Mouse (Mus musculus): ENCODE measurements around the gene Rapgef4. TPM values are rescaled to one million over a fixed set of nuclear protein-coding genes. Genes with fewer than 3 reads are reported as not detected.
A peak's percentile ranks its signal among the peaks of the same experiment; 100 is the strongest.

Gene Rapgef4
- polyA plus RNA-seq, 1 experiment from 2014 or later, result 3.6 TPM

DNA sequence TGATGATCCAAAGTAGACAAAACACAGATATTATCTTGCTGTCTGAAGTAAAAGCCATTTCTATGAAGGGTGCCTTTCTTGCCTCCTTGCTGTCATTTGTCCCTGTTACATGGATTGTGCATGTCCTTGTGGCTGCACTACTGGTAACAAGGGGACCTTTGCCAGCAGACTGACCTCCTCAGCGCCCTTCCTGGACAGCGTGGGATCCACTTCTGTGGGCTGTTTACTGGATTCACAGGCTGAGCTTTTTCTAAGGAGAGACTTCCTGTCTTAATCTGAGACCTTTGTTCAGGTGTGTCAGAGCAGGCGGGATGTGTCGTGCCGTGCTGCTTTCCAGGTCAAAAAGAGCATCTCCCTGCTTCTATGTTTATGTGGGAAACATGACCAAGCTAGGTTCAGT, 132.7 kb downstream of the Rapgef4 start:
- no peak overlapping the region for H3K4me2 ChIP-seq (replicated peaks; ENCODE audit: low read depth)
- DNase-seq (ENCODE audit: low spot score) (no peak), ATAC-seq (ENCODE audit: low FRiP score, low TSS enrichment) (no peak)
- no peaks in the 10 kb centered on the region for H3K36me3 ChIP-seq (ENCODE audit: control insufficient read depth, insufficient read depth, low read length)
- H3K4me3 ChIP-seq (ENCODE audit: low read depth, low read length), result no peak overlapping the region
- peak overlapping the region; percentile 53 for H3K27ac ChIP-seq (replicated peaks)
- H3K9me3 ChIP-seq (ENCODE audit: control insufficient read depth, low read length), result no peaks in the 10 kb centered on the region
- no peak overlapping the region for H3K9ac ChIP-seq (ENCODE audit: low read length)
- WGBS, result 53% methylated on average over 5 of the region's 5 CpGs
- no peaks in the 10 kb centered on the region for H3K4me1 ChIP-seq (replicated peaks; ENCODE audit: control insufficient read depth, insufficient read depth)
- TF ChIP-seq CTCF (IDR thresholded peaks at IDR 0.05; ENCODE audit: low read depth), result no peak
- TF ChIP-seq EP300 (optimal IDR thresholded peaks at IDR 0.05), result no peak
- H3K27me3 ChIP-seq (ENCODE audit: control insufficient read depth, insufficient read depth, low read length), result no peaks in the 10 kb centered on the region

DNA sequence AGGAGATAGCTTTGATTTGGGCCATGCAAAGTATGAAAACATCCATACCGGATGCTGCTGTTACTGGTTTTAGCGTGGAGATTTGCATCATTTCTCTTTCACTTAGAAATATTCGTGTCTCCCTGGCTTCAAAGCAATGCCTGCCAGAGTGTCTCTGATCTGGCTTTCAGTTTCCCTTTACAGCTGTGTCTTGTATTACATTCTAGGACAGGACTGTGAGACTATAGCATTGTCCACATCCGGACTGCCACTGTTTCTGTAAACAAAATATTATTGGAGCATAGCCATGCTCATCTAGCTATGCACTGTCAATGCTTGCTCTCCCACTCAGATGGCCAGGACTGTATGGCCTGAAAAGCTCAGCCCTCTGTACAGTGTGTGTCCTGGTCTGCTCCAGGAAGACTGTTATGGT, 133.1 kb downstream of the Rapgef4 start:
- ATAC-seq (ENCODE audit: low FRiP score, low TSS enrichment) (no peak; the same call in 1 of the 2 replicates), DNase-seq (ENCODE audit: low spot score) (no peak)
- Histone ChIP-seq H3K4me3 (ENCODE audit: low read depth, low read length) (no peak overlapping the region), H3K27me3 (ENCODE audit: control insufficient read depth, insufficient read depth, low read length) (no peaks in the 10 kb centered on the region), H3K9ac (ENCODE audit: low read length) (no peak overlapping the region), H3K36me3 (ENCODE audit: control insufficient read depth, insufficient read depth, low read length) (no peaks in the 10 kb centered on the region), H3K4me2 (replicated peaks; ENCODE audit: low read depth) (no peak overlapping the region), H3K9me3 (ENCODE audit: control insufficient read depth, low read length) (no peaks in the 10 kb centered on the region), H3K4me1 (replicated peaks; ENCODE audit: control insufficient read depth, insufficient read depth) (no peaks in the 10 kb centered on the region), H3K27ac (replicated peaks) (peak overlapping the region; percentile 53)
- TF ChIP-seq CTCF (IDR thresholded peaks at IDR 0.05; ENCODE audit: low read depth) (no peak), EP300 (optimal IDR thresholded peaks at IDR 0.05) (no peak)
- 49% methylated on average over 4 of the region's 4 CpGs for WGBS

DNA sequence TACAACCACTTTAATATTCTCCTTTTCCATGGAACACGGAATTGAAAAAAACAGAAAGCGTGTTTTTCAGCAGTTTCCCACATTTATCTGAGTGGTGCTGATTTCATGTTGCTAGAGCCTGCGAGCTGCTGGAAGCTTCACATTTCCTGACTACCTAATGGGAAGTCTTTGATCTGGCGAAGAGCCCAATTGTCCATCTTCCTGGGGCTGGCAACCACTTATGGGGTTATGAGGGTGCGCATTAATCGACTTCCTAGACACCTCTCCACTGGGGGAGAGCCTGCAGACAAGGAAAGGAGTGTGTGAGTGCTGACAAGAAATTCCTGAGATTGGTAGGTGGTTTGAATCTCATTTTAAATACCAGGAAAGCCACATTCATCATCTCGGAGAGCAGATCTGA, 135.1 kb downstream of the Rapgef4 start:
- Histone ChIP-seq H3K4me1 (replicated peaks; ENCODE audit: control insufficient read depth, insufficient read depth) (no peaks in the 10 kb centered on the region), H3K4me2 (replicated peaks; ENCODE audit: low read depth) (no peak overlapping the region), H3K9ac (ENCODE audit: low read length) (no peak overlapping the region), H3K27ac (replicated peaks) (no peak overlapping the region), H3K36me3 (ENCODE audit: control insufficient read depth, insufficient read depth, low read length) (no peaks in the 10 kb centered on the region), H3K9me3 (ENCODE audit: control insufficient read depth, low read length) (no peaks in the 10 kb centered on the region), H3K4me3 (ENCODE audit: low read depth, low read length) (no peak overlapping the region), H3K27me3 (ENCODE audit: control insufficient read depth, insufficient read depth, low read length) (no peaks in the 10 kb centered on the region)
- ATAC-seq (ENCODE audit: low FRiP score, low TSS enrichment) (no peak), DNase-seq (ENCODE audit: low spot score) (no peak)
- TF ChIP-seq EP300 (optimal IDR thresholded peaks at IDR 0.05), result no peak
- TF ChIP-seq CTCF (IDR thresholded peaks at IDR 0.05; ENCODE audit: low read depth), result no peak
- WGBS, result 60% methylated on average over 7 of the region's 7 CpGs

DNA sequence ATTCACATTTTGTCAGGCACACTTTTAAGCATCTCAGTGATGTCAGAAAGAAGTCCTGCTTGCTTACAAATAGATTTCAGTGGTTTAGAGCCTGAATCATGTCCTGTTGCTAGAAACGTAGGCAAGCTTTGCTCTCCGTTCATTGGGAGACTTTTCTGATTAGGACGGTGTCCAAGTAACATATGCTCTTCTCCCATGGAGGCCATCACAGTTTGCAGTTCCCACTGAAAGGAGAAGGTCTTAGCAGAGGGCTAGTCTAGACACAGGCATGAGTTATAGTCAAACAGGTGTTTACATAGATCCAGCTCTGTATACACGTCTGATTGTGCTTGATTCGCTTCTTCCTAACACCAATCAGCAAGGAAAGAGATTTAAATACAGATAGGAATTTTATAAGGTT, 135.7 kb downstream of the Rapgef4 start:
- H3K27me3 ChIP-seq (ENCODE audit: control insufficient read depth, insufficient read depth, low read length), result no peaks in the 10 kb centered on the region
- H3K4me1 ChIP-seq (replicated peaks; ENCODE audit: control insufficient read depth, insufficient read depth), result no peaks in the 10 kb centered on the region
- WGBS, result 40% methylated on average over 5 of the region's 5 CpGs
- no peaks in the 10 kb centered on the region for H3K36me3 ChIP-seq (ENCODE audit: control insufficient read depth, insufficient read depth, low read length)
- H3K4me2 ChIP-seq (replicated peaks; ENCODE audit: low read depth), result no peak overlapping the region
- no peak for DNase-seq (ENCODE audit: low spot score)
- ATAC-seq (ENCODE audit: low FRiP score, low TSS enrichment), result no peak
- no peaks in the 10 kb centered on the region for H3K9me3 ChIP-seq (ENCODE audit: control insufficient read depth, low read length)
- H3K27ac ChIP-seq (replicated peaks), result no peak overlapping the region
- TF ChIP-seq EP300 (optimal IDR thresholded peaks at IDR 0.05), result no peak
- no peak for TF ChIP-seq CTCF (IDR thresholded peaks at IDR 0.05; ENCODE audit: low read depth)
- H3K9ac ChIP-seq (ENCODE audit: low read length), result no peak overlapping the region
- H3K4me3 ChIP-seq (ENCODE audit: low read depth, low read length), result no peak overlapping the region

DNA sequence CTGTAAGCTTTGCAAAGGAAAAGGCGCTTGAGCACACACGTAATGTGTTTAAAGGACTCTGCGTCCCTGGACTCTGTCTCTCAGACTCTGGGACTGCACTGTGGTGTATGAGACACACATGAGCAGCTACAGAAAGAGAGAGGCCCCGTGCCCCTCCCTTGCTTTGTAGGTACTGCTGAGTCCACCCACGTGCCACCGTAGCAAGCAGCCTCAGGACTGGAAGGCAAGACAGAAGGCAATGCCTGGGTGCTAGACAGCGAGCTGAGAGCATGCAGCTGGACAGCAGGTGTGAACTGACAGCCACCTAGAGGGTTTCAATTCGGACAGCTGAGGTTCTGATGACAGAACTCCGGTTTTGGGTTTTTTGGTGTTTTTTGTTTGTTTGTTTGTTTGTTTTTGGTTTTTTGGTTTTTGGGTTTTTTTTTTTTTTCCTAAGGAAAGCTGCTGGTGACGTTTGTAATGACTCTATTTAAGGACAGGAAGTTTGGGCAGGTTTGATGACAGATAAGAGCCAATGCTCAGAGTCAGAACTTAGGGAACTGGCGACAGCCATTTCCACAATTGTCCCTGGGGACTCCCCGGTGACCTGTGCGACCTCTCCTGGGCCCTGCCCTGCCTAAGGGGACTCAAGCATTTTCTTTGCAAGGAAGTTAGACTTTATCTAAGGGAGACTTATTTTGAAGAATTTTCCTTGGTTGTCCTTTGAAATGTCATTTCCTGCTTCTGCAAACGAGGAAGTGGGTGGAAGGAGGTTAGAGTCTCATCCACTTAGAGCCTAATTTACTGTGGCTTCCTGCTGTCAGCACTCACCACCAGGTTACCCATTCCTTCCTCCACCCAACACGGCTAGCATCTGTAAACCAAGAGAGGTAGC, 136.3 kb downstream of the Rapgef4 start:
- Histone ChIP-seq H3K4me3 (ENCODE audit: low read depth, low read length) (no peak overlapping the region), H3K9ac (ENCODE audit: low read length) (no peak overlapping the region), H3K27me3 (ENCODE audit: control insufficient read depth, insufficient read depth, low read length) (no peaks in the 10 kb centered on the region), H3K4me2 (replicated peaks; ENCODE audit: low read depth) (no peak overlapping the region), H3K36me3 (ENCODE audit: control insufficient read depth, insufficient read depth, low read length) (no peaks in the 10 kb centered on the region), H3K27ac (replicated peaks) (no peak overlapping the region), H3K9me3 (ENCODE audit: control insufficient read depth, low read length) (no peaks in the 10 kb centered on the region), H3K4me1 (replicated peaks; ENCODE audit: control insufficient read depth, insufficient read depth) (no peaks in the 10 kb centered on the region)
- TF ChIP-seq EP300 (optimal IDR thresholded peaks at IDR 0.05) (no peak), CTCF (IDR thresholded peaks at IDR 0.05; ENCODE audit: low read depth) (no peak)
- DNase-seq (ENCODE audit: low spot score) (no peak), ATAC-seq (ENCODE audit: low FRiP score, low TSS enrichment) (no peak)
- WGBS, result 48% methylated on average over 15 of the region's 15 CpGs

DNA sequence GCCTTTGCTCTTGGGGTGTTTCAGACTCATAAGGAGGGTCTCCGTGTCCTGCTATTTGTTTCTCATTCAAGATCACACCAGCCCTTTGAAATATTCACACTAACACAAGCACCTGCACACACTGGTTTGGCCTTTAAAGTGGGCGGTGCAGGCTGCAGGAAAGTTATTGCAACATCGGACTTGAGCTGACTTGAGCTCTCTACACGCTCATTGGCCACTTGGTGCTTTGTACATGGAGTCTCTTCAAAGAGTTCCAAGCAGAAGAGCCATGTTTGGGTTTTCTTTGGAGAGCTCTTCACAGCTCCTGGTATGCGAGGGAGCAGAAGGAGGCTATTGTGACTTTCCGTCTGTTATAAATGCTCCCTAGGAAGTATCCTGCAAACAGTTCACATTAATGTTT, 139.2 kb downstream of the Rapgef4 start:
- Histone ChIP-seq H3K4me1 (replicated peaks; ENCODE audit: control insufficient read depth, insufficient read depth) (no peaks in the 10 kb centered on the region), H3K4me3 (ENCODE audit: low read depth, low read length) (no peak overlapping the region), H3K9ac (ENCODE audit: low read length) (no peak overlapping the region), H3K27me3 (ENCODE audit: control insufficient read depth, insufficient read depth, low read length) (no peaks in the 10 kb centered on the region), H3K9me3 (ENCODE audit: control insufficient read depth, low read length) (no peaks in the 10 kb centered on the region), H3K27ac (replicated peaks) (no peak overlapping the region), H3K36me3 (ENCODE audit: control insufficient read depth, insufficient read depth, low read length) (no peaks in the 10 kb centered on the region), H3K4me2 (replicated peaks; ENCODE audit: low read depth) (no peak overlapping the region)
- ATAC-seq (ENCODE audit: low FRiP score, low TSS enrichment) (no peak), DNase-seq (ENCODE audit: low spot score) (no peak)
- 68% methylated on average over 6 of the region's 6 CpGs for WGBS
- TF ChIP-seq EP300 (optimal IDR thresholded peaks at IDR 0.05), result no peak
- TF ChIP-seq CTCF (IDR thresholded peaks at IDR 0.05; ENCODE audit: low read depth), result no peak

Data from stomach, postnatal 0 days (tissue).